Mouse (Mus musculus) midbrain, postnatal 0 days (tissue): ENCODE results near the gene Sptbn1. TPM values are rescaled to one million over a fixed set of nuclear protein-coding genes. Genes with fewer than 3 reads are reported as not detected.

Source experiments
- ATAC-seq: fragments of 200-750 bp; cut with Nextera tagmentation; 2 replicates; pipeline ENCODE4 v1.8.0; 2017; ENCODE audit warnings: moderate number of reproducible peaks, mild to moderate bottlenecking, moderate TSS enrichment, moderate library complexity; ENCODE audit not compliant: low FRiP score
- DNase-seq: peaks from one replicate; pipeline ENCODE4 v3.0.0-alpha.2; 2015; ENCODE audit warnings: low spot score
- H3K27ac ChIP-seq: fragments of 300-500 bp; sonication (generic); 2 replicates; pipeline ENCODE4 v1.5.1; 2014; ENCODE audit warnings: low read depth, mild to moderate bottlenecking, low read length, mixed read lengths
- H3K27me3 ChIP-seq: fragments of 300-500 bp; sonication (generic); 2 replicates; pipeline ENCODE4 v1.6.1; 2014; ENCODE audit warnings: low read length, control low read depth, mixed read lengths; ENCODE audit not compliant: insufficient read depth
- H3K36me3 ChIP-seq: fragments of 300-500 bp; sonication (generic); 2 replicates; pipeline ENCODE4 v1.6.1; 2014; ENCODE audit warnings: low read length, control low read depth, mixed read lengths; ENCODE audit not compliant: insufficient read depth
- H3K4me1 ChIP-seq: fragments of 300-500 bp; sonication (generic); 2 replicates; pipeline ENCODE4 v1.6.1; 2014; ENCODE audit warnings: mild to moderate bottlenecking, control low read depth, antibody characterized with exemption, low read length, mixed read lengths; ENCODE audit not compliant: insufficient read depth
- H3K4me2 ChIP-seq: fragments of 300-500 bp; sonication (generic); 2 replicates; pipeline ENCODE4 v1.6.1; 2014; ENCODE audit warnings: low read depth, mild to moderate bottlenecking, low read length, mixed read lengths; ENCODE audit not compliant: poor library complexity, severe bottlenecking
- H3K4me3 ChIP-seq: fragments of 300-500 bp; sonication (generic); 2 replicates; pipeline ENCODE4 v1.5.1; 2014; ENCODE audit warnings: low read depth, mild to moderate bottlenecking, low read length, moderate library complexity
- H3K9ac ChIP-seq: fragments of 300-500 bp; sonication (generic); replicated peaks from 2 replicates; pipeline ENCODE4 v1.6.1; 2014; ENCODE audit warnings: mild to moderate bottlenecking, low read length, moderate library complexity, mixed read lengths; ENCODE audit not compliant: poor library complexity, severe bottlenecking
- H3K9me3 ChIP-seq: fragments of 300-500 bp; sonication (generic); 2 replicates; pipeline ENCODE4 v1.6.1; 2016; ENCODE audit warnings: low read length, control low read depth
- CTCF ChIP-seq: IDR thresholded peaks from 2 replicates; pipeline ENCODE4 v1.5.1; 2016; ENCODE audit warnings: antibody characterized with exemption, mild to moderate bottlenecking
- WGBS: fragments of 180-500 bp; shearing (Covaris S2); extraction: QIAGEN DNeasy Blood & Tissue Kit; methylation state at CpG from one replicate; pipeline ENCODE4 v1.1.7; 2014; 5-methylcytosine and 5-hydroxymethylcytosine counted together
- polyA plus RNA-seq: library from polyadenylated mRNA; unstranded; fragments of >200 nt; fragmentation: Nextera tagmentation; extraction: Ambion mirVana; gene quantifications from 2 replicates; pipeline ENCODE4 v1.2.1, GENCODE M21; 2015
- total RNA-seq: library from RNA; depleted of rRNA; stranded (reverse); fragments of >200 nt; gene quantifications from 2 replicates; pipeline ENCODE4 v1.2.3, GENCODE M21; 2014

Gene Sptbn1
- total and polyA plus RNA-seq, 2 experiments from 2014 or later = 173 to 294 TPM

GRCm38 (mm10) chr11:30288075-30288474, 20.1 kb upstream of the Sptbn1 start:
- H3K9ac ChIP-seq = no peak overlapping the region
- no peaks in the 10 kb centered on the region for H3K9me3 ChIP-seq
- H3K27ac ChIP-seq = no peak overlapping the region
- H3K27me3 ChIP-seq = no peaks in the 10 kb centered on the region
- no peaks in the 10 kb centered on the region for H3K4me1 ChIP-seq
- 85% methylated on average over 2 of the region's 2 CpGs for WGBS
- no peak for ATAC-seq
- no peak for DNase-seq
- H3K4me3 ChIP-seq = no peak overlapping the region
- no peak overlapping the region for H3K4me2 ChIP-seq
- no peaks in the 10 kb centered on the region for H3K36me3 ChIP-seq
- TF ChIP-seq CTCF = no peak

- H3K27me3 ChIP-seq = no peaks in the 10 kb centered on the region
- no peak overlapping the region for H3K27ac ChIP-seq
- TF ChIP-seq CTCF = no peak
- H3K9me3 ChIP-seq = no peaks in the 10 kb centered on the region
- H3K4me1 ChIP-seq = no peaks in the 10 kb centered on the region
- no peak overlapping the region for H3K4me2 ChIP-seq
- WGBS = 35% methylated on average over 2 of the region's 2 CpGs
- H3K4me3 ChIP-seq = no peak overlapping the region
- no peak overlapping the region for H3K9ac ChIP-seq
- ATAC-seq (no peak), DNase-seq (no peak)
- no peaks in the 10 kb centered on the region for H3K36me3 ChIP-seq
Observed at GRCm38 (mm10) chr11:30283710-30284109, 15.7 kb upstream of the Sptbn1 start.

DNA sequence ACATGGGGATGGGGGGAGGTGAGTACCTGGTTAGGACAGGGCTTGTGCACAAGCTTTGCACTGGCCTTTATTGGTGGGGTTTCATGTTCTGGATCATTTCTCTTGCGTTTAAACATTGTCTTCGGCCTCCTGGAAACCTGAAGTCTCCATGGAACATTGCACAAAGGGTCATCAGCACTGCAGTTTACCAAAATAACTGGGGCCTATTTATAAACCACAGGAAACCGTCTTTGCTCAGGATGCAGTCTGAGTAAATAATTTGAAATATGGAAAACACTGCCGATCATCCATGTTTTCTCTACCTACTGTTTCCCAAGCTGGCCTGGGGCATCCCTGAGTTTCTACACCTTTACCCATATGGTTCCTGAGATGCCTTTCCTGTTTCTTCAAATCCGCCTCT, 13.1 kb upstream of the Sptbn1 start:
- Histone ChIP-seq H3K4me3 (no peak overlapping the region), H3K27ac (no peak overlapping the region), H3K9me3 (no peaks in the 10 kb centered on the region), H3K36me3 (no peaks in the 10 kb centered on the region), H3K4me2 (no peak overlapping the region), H3K4me1 (no peaks in the 10 kb centered on the region), H3K9ac (no peak overlapping the region), H3K27me3 (no peaks in the 10 kb centered on the region)
- ATAC-seq = no peak
- no peak for DNase-seq
- TF ChIP-seq CTCF = no peak
- WGBS = 82% methylated on average over 5 of the region's 5 CpGs

- ATAC-seq (no peak), DNase-seq (no peak)
- Histone ChIP-seq H3K9ac (no peak overlapping the region), H3K36me3 (no peaks in the 10 kb centered on the region), H3K4me2 (no peak overlapping the region), H3K9me3 (no peaks in the 10 kb centered on the region), H3K27me3 (no peaks in the 10 kb centered on the region), H3K27ac (no peak overlapping the region), H3K4me3 (no peak overlapping the region), H3K4me1 (no peaks in the 10 kb centered on the region)
- WGBS = 89% methylated on average over 5 of the region's 5 CpGs
- TF ChIP-seq CTCF = no peak
Observed at GRCm38 (mm10) chr11:30279278-30279677, 11.3 kb upstream of the Sptbn1 start.

DNA sequence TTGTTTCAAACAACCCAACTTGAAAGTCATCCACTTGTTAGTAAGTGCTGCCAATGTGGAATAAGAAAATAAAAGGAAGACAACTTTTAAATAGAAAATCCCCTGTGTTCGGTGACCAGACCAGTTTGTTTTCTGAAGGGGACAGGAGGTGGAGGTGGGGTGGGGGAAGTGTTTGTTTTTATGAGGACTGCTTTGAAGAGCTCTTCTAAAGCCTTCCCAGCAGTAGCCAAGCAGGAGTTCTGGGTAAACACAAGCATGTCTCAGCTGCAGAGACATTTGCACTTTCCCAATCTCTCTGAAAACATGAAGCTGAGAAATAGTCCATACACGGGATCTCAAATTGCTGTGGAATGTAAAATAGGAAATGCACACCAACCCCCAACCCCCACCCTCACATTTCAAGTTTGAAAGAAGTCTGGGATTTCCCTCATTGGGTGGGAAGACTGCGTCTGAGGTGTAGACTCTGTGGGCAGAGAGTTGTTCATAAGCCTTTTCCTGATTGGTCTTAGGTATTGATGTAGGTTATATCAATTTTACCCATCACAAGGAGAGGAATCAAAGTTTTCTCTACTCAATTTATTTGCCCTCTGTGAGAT, 7.6 kb upstream of the Sptbn1 start:
- no peak overlapping the region for H3K4me3 ChIP-seq

GRCm38 (mm10) chr11:30269524-30269923, 1.5 kb upstream of the Sptbn1 start:
- no peak for ATAC-seq
- H3K27me3 ChIP-seq = no peaks in the 10 kb centered on the region
- peak overlapping the region; percentile 100; the same call in 1 of the 2 replicates for H3K4me3 ChIP-seq
- no peaks in the 10 kb centered on the region for H3K36me3 ChIP-seq
- H3K9me3 ChIP-seq = no peaks in the 10 kb centered on the region
- no peak for TF ChIP-seq CTCF
- 83% methylated on average over 1 of the region's 1 CpGs for WGBS
- H3K4me1 ChIP-seq = no peaks in the 10 kb centered on the region
- H3K4me2 ChIP-seq = peak overlapping the region; percentile 51
- DNase-seq = no peak
- H3K27ac ChIP-seq = peak overlapping the region; percentile 99; the same call in 1 of the 2 replicates
- no peak overlapping the region for H3K9ac ChIP-seq

More for the DNA sequence above, 7.6 kb upstream of the Sptbn1 start:
- DNase-seq = no peak
- Histone ChIP-seq H3K27ac (no peak overlapping the region), H3K27me3 (no peaks in the 10 kb centered on the region), H3K4me1 (no peaks in the 10 kb centered on the region), H3K4me2 (no peak overlapping the region), H3K9me3 (no peaks in the 10 kb centered on the region), H3K9ac (no peak overlapping the region), H3K36me3 (no peaks in the 10 kb centered on the region)
- ATAC-seq = no peak
- 79% methylated on average over 3 of the region's 3 CpGs for WGBS
- no peak for TF ChIP-seq CTCF
